Mouse (Mus musculus) forebrain, embryonic 12.5 days (tissue): ENCODE results near the gene Cfap20. TPM values are rescaled to one million over a fixed set of nuclear protein-coding genes. Genes with fewer than 3 reads are reported as not detected.

Source experiments
- ATAC-seq: fragments of 200-750 bp; cut with Nextera tagmentation; 2 replicates; pipeline ENCODE4 v1.8.0; 2017; ENCODE audit warnings: moderate TSS enrichment; ENCODE audit not compliant: low FRiP score
- H3K27ac ChIP-seq: fragments of 300-500 bp; sonication (generic); 2 replicates; pipeline ENCODE4 v1.5.1; 2016; ENCODE audit warnings: mild to moderate bottlenecking
- H3K27me3 ChIP-seq: fragments of 300-500 bp; sonication (generic); 2 replicates; pipeline ENCODE4 v1.6.1; 2016; ENCODE audit warnings: mild to moderate bottlenecking
- H3K36me3 ChIP-seq: fragments of 300-500 bp; sonication (generic); replicated peaks from 2 replicates; pipeline ENCODE4 v1.6.1; 2016; ENCODE audit warnings: mild to moderate bottlenecking
- H3K4me1 ChIP-seq: fragments of 300-500 bp; sonication (generic); 2 replicates; pipeline ENCODE4 v1.6.1; 2016
- H3K4me2 ChIP-seq: fragments of 300-500 bp; sonication (generic); 2 replicates; pipeline ENCODE4 v1.6.1; 2016; ENCODE audit warnings: mild to moderate bottlenecking, moderate library complexity
- H3K4me3 ChIP-seq: fragments of 300-500 bp; sonication (generic); replicated peaks from 2 replicates; pipeline ENCODE4 v1.5.1; 2016; ENCODE audit warnings: mild to moderate bottlenecking
- H3K9ac ChIP-seq: fragments of 300-500 bp; sonication (generic); 2 replicates; pipeline ENCODE4 v1.6.1; 2016; ENCODE audit warnings: mild to moderate bottlenecking
- H3K9me3 ChIP-seq: fragments of 300-500 bp; sonication (generic); 2 replicates; pipeline ENCODE4 v1.6.1; 2016
- WGBS: fragments of 180-500 bp; shearing (Covaris S2); methylation state at CpG from one replicate; pipeline ENCODE4 v1.1.7; 2016; 5-methylcytosine and 5-hydroxymethylcytosine counted together
- polyA plus RNA-seq: library from polyadenylated mRNA; unstranded; fragments of >200 nt; fragmentation: Nextera tagmentation; extraction: Ambion mirVana; gene quantifications from 2 replicates; pipeline ENCODE4 v1.2.1, GENCODE M21; 2016

Cfap20 gene
- polyA plus RNA-seq, 1 experiment from 2014 or later: 140 TPM

GRCm38 (mm10) chr8:95401091-95401490 is 33.6 kb downstream of the Cfap20 start:
- Histone ChIP-seq H3K4me1 (peaks cover 13% of the 10 kb centered on the region), H3K27ac (no peak overlapping the region), H3K4me2 (no peak overlapping the region), H3K4me3 (no peak overlapping the region), H3K27me3 (no peaks in the 10 kb centered on the region), H3K9ac (no peak overlapping the region), H3K36me3 (no peaks in the 10 kb centered on the region), H3K9me3 (no peaks in the 10 kb centered on the region)
- ATAC-seq: no peak
- 76% methylated on average over 7 of the region's 7 CpGs for WGBS

- H3K27me3 ChIP-seq: no peaks in the 10 kb centered on the region
- no peak overlapping the region for H3K4me2 ChIP-seq
- no peak overlapping the region for H3K4me3 ChIP-seq
- WGBS: 88% methylated on average over 9 of the region's 9 CpGs
- peaks cover 18% of the 10 kb centered on the region for H3K4me1 ChIP-seq
- no peak overlapping the region for H3K27ac ChIP-seq
- H3K36me3 ChIP-seq: no peaks in the 10 kb centered on the region
- H3K9me3 ChIP-seq: no peaks in the 10 kb centered on the region
- H3K9ac ChIP-seq: no peak overlapping the region
- ATAC-seq: no peak
Measured at GRCm38 (mm10) chr8:95399131-95399530, 35.5 kb downstream of the Cfap20 start.

- H3K27ac ChIP-seq: no peak overlapping the region; the same call in 1 of the 2 replicates
- no peak overlapping the region for H3K9ac ChIP-seq
Measured at GRCm38 (mm10) chr8:95397201-95397600, 37.5 kb downstream of the Cfap20 start.

DNA sequence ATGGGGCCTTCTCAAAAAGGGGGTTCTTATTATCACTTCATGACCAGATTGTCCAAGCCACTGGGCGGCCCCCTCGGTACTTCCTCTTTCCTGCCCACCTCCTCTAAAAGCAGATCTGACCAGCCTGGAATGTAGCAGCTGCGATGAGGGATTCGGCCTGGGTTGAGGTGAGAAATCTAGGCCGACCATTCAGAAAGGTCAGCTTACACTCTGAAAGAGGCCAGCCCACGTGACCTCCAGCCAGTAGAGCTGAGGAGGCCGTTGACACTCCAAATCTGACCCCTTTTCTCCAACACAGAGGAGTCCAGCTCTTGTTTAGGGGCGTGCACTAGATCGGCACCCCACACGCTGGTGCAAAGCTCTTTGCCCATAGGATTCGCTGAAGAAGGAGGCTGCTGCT is 37.9 kb downstream of the Cfap20 start:
- peaks cover 18% of the 10 kb centered on the region for H3K4me1 ChIP-seq
- H3K9me3 ChIP-seq: no peaks in the 10 kb centered on the region
- no peaks in the 10 kb centered on the region for H3K36me3 ChIP-seq
- 76% methylated on average over 11 of the region's 11 CpGs for WGBS
- no peak overlapping the region for H3K9ac ChIP-seq
- no peak overlapping the region for H3K4me3 ChIP-seq
- H3K4me2 ChIP-seq: no peak overlapping the region
- no peaks in the 10 kb centered on the region for H3K27me3 ChIP-seq
- no peak overlapping the region for H3K27ac ChIP-seq
- ATAC-seq: no peak

More at GRCm38 (mm10) chr8:95397201-95397600, 37.5 kb downstream of the Cfap20 start:
- Histone ChIP-seq H3K36me3 (no peaks in the 10 kb centered on the region), H3K4me1 (peaks cover 18% of the 10 kb centered on the region), H3K9me3 (no peaks in the 10 kb centered on the region), H3K4me3 (no peak overlapping the region), H3K27me3 (no peaks in the 10 kb centered on the region), H3K4me2 (no peak overlapping the region)
- ATAC-seq: no peak
- WGBS: 42% methylated on average over 5 of the region's 5 CpGs

DNA sequence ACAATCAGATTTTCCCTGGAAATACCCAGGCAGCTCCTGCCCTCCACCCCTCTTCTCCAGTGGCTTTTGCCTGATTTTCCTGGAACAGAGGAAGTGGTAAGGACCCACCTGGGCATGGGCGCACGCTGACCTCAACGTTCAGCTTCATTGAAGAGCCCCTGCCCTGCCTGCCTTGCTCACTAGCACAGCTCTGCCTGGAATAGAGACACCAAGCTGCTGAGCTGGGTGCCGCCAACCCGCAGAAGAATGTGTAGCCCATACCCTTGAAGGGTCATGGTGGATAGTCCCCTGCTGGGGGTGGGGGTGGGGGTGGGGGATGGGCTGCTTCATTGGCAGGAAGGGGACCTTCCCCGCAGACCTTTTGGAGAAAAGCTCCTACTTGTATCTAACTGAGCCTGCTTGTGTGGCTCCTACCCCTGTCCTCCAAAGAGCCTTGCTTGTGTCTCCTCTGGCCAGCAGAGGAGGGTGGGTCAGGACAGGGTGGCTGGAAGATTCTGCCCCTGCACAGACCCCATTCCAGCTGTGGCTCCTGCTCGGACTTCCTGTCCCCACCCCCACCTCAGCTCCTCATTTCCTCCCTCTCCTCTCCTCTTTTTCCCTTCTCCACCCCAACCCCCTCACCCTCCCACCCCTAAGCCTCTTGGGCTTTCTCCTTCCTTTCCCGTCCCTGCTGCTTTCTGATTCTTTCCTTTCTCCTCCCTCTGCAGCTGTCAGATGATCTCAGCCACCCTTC is 39.3 kb downstream of the Cfap20 start:
- no peak for ATAC-seq
- WGBS: 54% methylated on average over 8 of the region's 8 CpGs
- Histone ChIP-seq H3K36me3 (no peaks in the 10 kb centered on the region), H3K9me3 (no peaks in the 10 kb centered on the region), H3K4me1 (peaks cover 18% of the 10 kb centered on the region), H3K27me3 (no peaks in the 10 kb centered on the region), H3K4me2 (no peak overlapping the region), H3K4me3 (no peak overlapping the region), H3K9ac (no peak overlapping the region), H3K27ac (no peak overlapping the region)

DNA sequence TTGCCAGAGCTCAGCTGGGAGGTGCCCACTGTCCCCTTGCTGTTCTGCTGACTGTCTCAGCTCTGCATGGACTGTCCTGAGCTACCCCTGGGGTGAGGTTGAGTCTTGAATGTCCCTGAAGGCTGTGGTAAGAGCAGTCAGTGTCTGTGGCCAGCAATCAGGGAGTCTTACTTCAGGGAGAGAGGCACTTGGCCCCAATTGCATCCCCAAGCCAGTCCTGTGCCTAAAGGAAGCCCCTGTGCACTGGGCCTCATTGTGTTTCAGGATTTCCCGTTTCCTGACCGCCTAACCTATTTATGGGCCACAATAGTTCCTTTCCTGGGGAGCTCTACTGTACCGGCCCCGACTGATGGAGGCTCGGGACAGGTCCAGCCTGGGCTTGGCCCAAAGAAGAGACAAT is 42.1 kb downstream of the Cfap20 start:
- H3K4me3 ChIP-seq: no peak overlapping the region
- no peak overlapping the region for H3K9ac ChIP-seq
- ATAC-seq: no peak
- H3K27me3 ChIP-seq: no peaks in the 10 kb centered on the region
- no peaks in the 10 kb centered on the region for H3K36me3 ChIP-seq
- H3K4me2 ChIP-seq: no peak overlapping the region
- peaks cover 17% of the 10 kb centered on the region for H3K4me1 ChIP-seq
- H3K9me3 ChIP-seq: no peaks in the 10 kb centered on the region
- WGBS: 75% methylated on average over 5 of the region's 5 CpGs
- no peak overlapping the region for H3K27ac ChIP-seq

DNA sequence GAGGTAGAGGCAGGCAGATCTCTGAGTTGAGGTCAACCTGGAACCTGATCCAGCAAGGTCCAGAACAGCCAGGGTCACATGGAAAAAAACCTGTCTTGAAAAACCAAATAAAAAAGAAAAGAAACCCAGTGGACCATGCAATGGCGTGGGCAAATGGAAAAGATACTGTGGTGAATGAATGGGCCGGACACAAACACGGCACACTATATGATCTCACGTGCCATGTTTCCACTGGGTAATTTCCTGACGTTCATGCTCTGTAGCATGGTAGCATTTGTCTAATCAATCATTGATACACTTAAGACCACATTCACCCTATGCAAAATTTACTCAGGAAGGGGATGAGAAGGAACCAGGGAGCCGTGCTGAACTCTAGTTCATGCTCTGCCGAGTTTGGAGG is 43.6 kb downstream of the Cfap20 start:
- WGBS: 83% methylated on average over 7 of the region's 7 CpGs

DNA sequence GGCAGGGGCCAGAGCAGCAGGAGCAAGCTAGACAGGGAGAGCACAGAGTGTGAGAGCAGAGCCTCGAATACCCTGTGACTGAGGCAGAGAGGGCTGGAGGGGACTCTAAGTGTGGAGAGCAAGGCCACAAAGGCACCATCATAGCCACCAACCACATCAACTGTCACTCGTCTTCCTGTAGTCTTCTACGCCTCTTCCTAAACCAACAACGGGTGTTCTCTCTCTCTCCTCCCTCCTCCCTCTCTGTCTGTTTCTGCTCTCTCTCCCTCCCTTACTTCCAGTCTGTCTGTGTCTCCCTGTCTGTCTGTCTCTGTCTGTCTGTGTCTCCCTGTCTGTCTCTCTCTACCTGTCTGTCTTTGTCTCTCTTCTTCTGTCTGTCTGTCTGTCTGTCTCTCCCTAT is 44.4 kb downstream of the Cfap20 start:
- Histone ChIP-seq H3K36me3 (no peaks in the 10 kb centered on the region), H3K9me3 (0 out of 2 replicates have a peak, but pooled peaks cover under 1% of the 10 kb centered on the region), H3K27ac (no peak overlapping the region), H3K27me3 (no peaks in the 10 kb centered on the region), H3K4me2 (no peak overlapping the region), H3K4me3 (no peak overlapping the region), H3K9ac (no peak overlapping the region), H3K4me1 (peaks cover 4% of the 10 kb centered on the region)
- no peak for ATAC-seq
- 80% methylated on average over 4 of the region's 4 CpGs for WGBS

More for the DNA sequence above, 43.6 kb downstream of the Cfap20 start:
- Histone ChIP-seq H3K27ac (no peak overlapping the region), H3K4me2 (no peak overlapping the region), H3K9ac (no peak overlapping the region), H3K4me1 (peaks cover 5% of the 10 kb centered on the region), H3K27me3 (no peaks in the 10 kb centered on the region), H3K9me3 (no peaks in the 10 kb centered on the region), H3K4me3 (no peak overlapping the region), H3K36me3 (no peaks in the 10 kb centered on the region)
- no peak for ATAC-seq

- no peaks in the 10 kb centered on the region for H3K4me1 ChIP-seq
- no peak overlapping the region for H3K4me2 ChIP-seq
- ATAC-seq: no peak
- H3K4me3 ChIP-seq: no peak overlapping the region
- no peaks in the 10 kb centered on the region for H3K36me3 ChIP-seq
- WGBS: 79% methylated on average over 7 of the region's 7 CpGs
- no peak overlapping the region for H3K9ac ChIP-seq
- no peak overlapping the region for H3K27ac ChIP-seq
- 0 out of 2 replicates have a peak, but pooled peaks cover 3% of the 10 kb centered on the region for H3K9me3 ChIP-seq
- H3K27me3 ChIP-seq: no peaks in the 10 kb centered on the region
Measured at GRCm38 (mm10) chr8:95387936-95388335, 46.7 kb downstream of the Cfap20 start.

GRCm38 (mm10) chr8:95387221-95387620 is 47.4 kb downstream of the Cfap20 start:
- Histone ChIP-seq H3K27me3 (no peaks in the 10 kb centered on the region), H3K27ac (no peak overlapping the region), H3K9ac (no peak overlapping the region), H3K36me3 (no peaks in the 10 kb centered on the region), H3K9me3 (0 out of 2 replicates have a peak, but pooled peaks cover 3% of the 10 kb centered on the region), H3K4me1 (no peaks in the 10 kb centered on the region), H3K4me3 (no peak overlapping the region), H3K4me2 (no peak overlapping the region)
- 92% methylated on average over 10 of the region's 10 CpGs for WGBS
- no peak for ATAC-seq

GRCm38 (mm10) chr8:95386037-95386436 is 48.6 kb downstream of the Cfap20 start:
- WGBS: 86% methylated on average over 5 of the region's 5 CpGs
- no peak overlapping the region for H3K4me3 ChIP-seq
- H3K36me3 ChIP-seq: no peaks in the 10 kb centered on the region
- no peak overlapping the region for H3K4me2 ChIP-seq
- no peak overlapping the region for H3K27ac ChIP-seq
- H3K9me3 ChIP-seq: 0 out of 2 replicates have a peak, but pooled peaks cover 3% of the 10 kb centered on the region
- ATAC-seq: no peak
- H3K9ac ChIP-seq: no peak overlapping the region
- no peaks in the 10 kb centered on the region for H3K4me1 ChIP-seq
- no peaks in the 10 kb centered on the region for H3K27me3 ChIP-seq

- no peak overlapping the region for H3K4me2 ChIP-seq
- H3K9ac ChIP-seq: no peak overlapping the region
- H3K4me1 ChIP-seq: no peaks in the 10 kb centered on the region
- 88% methylated on average over 3 of the region's 3 CpGs for WGBS
- no peaks in the 10 kb centered on the region for H3K27me3 ChIP-seq
- no peak overlapping the region for H3K4me3 ChIP-seq
- H3K27ac ChIP-seq: no peak overlapping the region
- H3K36me3 ChIP-seq: no peaks in the 10 kb centered on the region
- 0 out of 2 replicates have a peak, but pooled peaks cover 3% of the 10 kb centered on the region for H3K9me3 ChIP-seq
- ATAC-seq: no peak
Measured at GRCm38 (mm10) chr8:95384501-95384900, 50.2 kb downstream of the Cfap20 start.

- no peak for ATAC-seq
- H3K27me3 ChIP-seq: no peaks in the 10 kb centered on the region
- no peak overlapping the region for H3K4me3 ChIP-seq
- H3K27ac ChIP-seq: no peak overlapping the region
- no peak overlapping the region for H3K9ac ChIP-seq
- H3K36me3 ChIP-seq: no peaks in the 10 kb centered on the region
- 0 out of 2 replicates have a peak, but pooled peaks cover 3% of the 10 kb centered on the region for H3K9me3 ChIP-seq
- 88% methylated on average over 3 of the region's 3 CpGs for WGBS
- H3K4me1 ChIP-seq: no peaks in the 10 kb centered on the region
- H3K4me2 ChIP-seq: no peak overlapping the region
Measured at GRCm38 (mm10) chr8:95381595-95381994, 53.1 kb downstream of the Cfap20 start.
